Mouse (Mus musculus): ENCODE measurements at regions not wholly inside any gene's neighbourhood (a gene's known extent, or its start where the extent isn't known, plus 50 kb on each side); places are given as distances from the start of the nearest gene placed in this dataset.
"Not testable (repeated sequence)": the region's sequence is repeated elsewhere in the genome, so short reads cannot be mapped to it uniquely, and the experiment has no call there.

- DNase-seq (ENCODE audit: low spot score in 2 of 2), result no peak
These were observed 511.7 kb downstream of the Bnc2 start for GRCm38 (mm10) chr4:84163362-84163761.

GRCm38 (mm10) chr4:84165256-84165655 lies 509.8 kb downstream of the Bnc2 start:
- DNase-seq (ENCODE audit: low spot score in 2 of 2), result no peak

- DNase-seq (ENCODE audit: low spot score in 2 of 2), result no peak
These were observed 502.2 kb downstream of the Bnc2 start for GRCm38 (mm10) chr4:84172841-84173240.

GRCm38 (mm10) chr4:84173441-84173840 lies 501.6 kb downstream of the Bnc2 start:
- DNase-seq (ENCODE audit: low spot score in 2 of 2), result no peak

- not testable (repeated sequence) for DNase-seq (ENCODE audit: low spot score in 2 of 2)
These were observed 498.6 kb downstream of the Bnc2 start for GRCm38 (mm10) chr4:84176457-84176856.

GRCm38 (mm10) chr4:84177827-84178226 lies 497.2 kb downstream of the Bnc2 start:
- DNase-seq (ENCODE audit: low spot score in 2 of 2), result no peak

GRCm38 (mm10) chr4:84184436-84184835 lies 490.6 kb downstream of the Bnc2 start:
- no peak for DNase-seq (ENCODE audit: low spot score in 2 of 2)

GRCm38 (mm10) chr4:84184844-84185243 lies 490.2 kb downstream of the Bnc2 start:
- no peak for DNase-seq (ENCODE audit: low spot score in 2 of 2)

- no peak for DNase-seq (ENCODE audit: low spot score in 2 of 2)
These were observed 485.8 kb downstream of the Bnc2 start for GRCm38 (mm10) chr4:84189315-84189714.

GRCm38 (mm10) chr4:84191303-84191702 lies 483.8 kb downstream of the Bnc2 start:
- no peak for DNase-seq (ENCODE audit: low spot score in 2 of 2)

- DNase-seq (ENCODE audit: low spot score in 2 of 2), result no peak
These were observed 482.8 kb downstream of the Bnc2 start for GRCm38 (mm10) chr4:84192301-84192700.

- no peak for DNase-seq (ENCODE audit: low spot score in 2 of 2)
These were observed 478.3 kb downstream of the Bnc2 start for GRCm38 (mm10) chr4:84196732-84197131.

GRCm38 (mm10) chr4:84198176-84198575 lies 476.9 kb downstream of the Bnc2 start:
- no peak for DNase-seq (ENCODE audit: low spot score in 2 of 2)

- DNase-seq (ENCODE audit: low spot score in 2 of 2), result no peak
These were observed 475.9 kb downstream of the Bnc2 start for GRCm38 (mm10) chr4:84199181-84199656.

- DNase-seq (ENCODE audit: low spot score in 2 of 2), result no peak
These were observed 474.1 kb downstream of the Bnc2 start for GRCm38 (mm10) chr4:84201001-84201400.

- DNase-seq (ENCODE audit: low spot score in 2 of 2), result no peak
These were observed 472.8 kb downstream of the Bnc2 start for GRCm38 (mm10) chr4:84202231-84202630.

- no peak for DNase-seq (ENCODE audit: low spot score in 2 of 2)
These were observed 471.4 kb downstream of the Bnc2 start for GRCm38 (mm10) chr4:84203680-84204079.

GRCm38 (mm10) chr4:84204777-84205176 lies 470.3 kb downstream of the Bnc2 start:
- DNase-seq (ENCODE audit: low spot score in 2 of 2), result no peak

GRCm38 (mm10) chr4:84208175-84208574 lies 466.9 kb downstream of the Bnc2 start:
- DNase-seq (ENCODE audit: low spot score in 2 of 2), result no peak

- DNase-seq (ENCODE audit: low spot score in 2 of 2), result no peak
These were observed 465.5 kb downstream of the Bnc2 start for GRCm38 (mm10) chr4:84209538-84209937.

GRCm38 (mm10) chr4:84211311-84211875 lies 463.7 kb downstream of the Bnc2 start:
- no peak for DNase-seq (ENCODE audit: low spot score in 2 of 2)

- DNase-seq (ENCODE audit: low spot score in 2 of 2), result no peak
These were observed 463.1 kb downstream of the Bnc2 start for GRCm38 (mm10) chr4:84212004-84212403.

- no peak for DNase-seq (ENCODE audit: low spot score in 2 of 2)
These were observed 460.6 kb downstream of the Bnc2 start for GRCm38 (mm10) chr4:84214523-84214922.

- no peak for DNase-seq (ENCODE audit: low spot score in 2 of 2)
These were observed 456.1 kb downstream of the Bnc2 start for GRCm38 (mm10) chr4:84218961-84219360.
